Mouse (Mus musculus) lung, adult 2 months (tissue): Measurements from ENCODE around the gene Lrrtm3. TPM values are rescaled to one million over a fixed set of nuclear protein-coding genes. Genes with fewer than 3 reads are reported as not detected.

Experiments used
- DNase-seq: peaks from one replicate; pipeline ENCODE4 v3.0.0; 2022
- H3K4me1 ChIP-seq: fragments of 200-500 bp; 2 replicates; pipeline ENCODE4 v1.6.1; 2011; ENCODE audit warnings: low read length; ENCODE audit not compliant: control insufficient read depth, insufficient read depth
- H3K4me3 ChIP-seq: fragments of 200-500 bp; replicated peaks from 2 replicates; pipeline ENCODE3; 2011; ENCODE audit warnings: low read depth, mild to moderate bottlenecking, control low read depth, low read length; ENCODE audit errors: extremely low read depth
- CTCF ChIP-seq: fragments of 200-500 bp; IDR thresholded peaks from 2 replicates; pipeline ENCODE4 v1.5.1; 2011; ENCODE audit warnings: mild to moderate bottlenecking, low read length, control low read depth; ENCODE audit not compliant: insufficient read depth
- POLR2A ChIP-seq: fragments of 200-500 bp; IDR thresholded peaks from 2 replicates; pipeline ENCODE4 v1.6.1; 2011; ENCODE audit warnings: low read depth, mild to moderate bottlenecking, control low read depth, low read length, borderline replicate concordance; ENCODE audit errors: extremely low read depth
- WGBS: fragments of 180-500 bp; shearing (Covaris S2); methylation state at CpG from one replicate; pipeline ENCODE4 v1.1.7; 2018; 5-methylcytosine and 5-hydroxymethylcytosine counted together
- polyA plus RNA-seq: library from polyadenylated mRNA; depleted of rRNA; stranded (reverse); fragments of >200 nt; gene quantifications from 2 replicates; pipeline ENCODE4 v1.2.3, GENCODE M21; 2012

Gene Lrrtm3
- polyA plus RNA-seq, 1 experiment, result 0.24 TPM

- no peak for DNase-seq
- H3K4me3 ChIP-seq, result no peak overlapping the region
- WGBS, result 72% methylated on average over 6 of the region's 6 CpGs
- H3K4me1 ChIP-seq, result no peaks in the 10 kb centered on the region
- no peak for TF ChIP-seq CTCF
- TF ChIP-seq POLR2A, result no peak
Measured at GRCm38 (mm10) chr10:64001531-64001930, 88.5 kb downstream of the Lrrtm3 start.

GRCm38 (mm10) chr10:63994251-63994650 lies 95.8 kb downstream of the Lrrtm3 start:
- no peak for DNase-seq
- H3K4me1 ChIP-seq, result no peaks in the 10 kb centered on the region
- no peak for TF ChIP-seq CTCF
- TF ChIP-seq POLR2A, result no peak
- no peak overlapping the region for H3K4me3 ChIP-seq
- 73% methylated on average over 5 of the region's 5 CpGs for WGBS

- no peak overlapping the region for H3K4me3 ChIP-seq
- DNase-seq, result no peak
- no peaks in the 10 kb centered on the region for H3K4me1 ChIP-seq
- 61% methylated on average over 4 of the region's 4 CpGs for WGBS
- TF ChIP-seq POLR2A, result no peak
- TF ChIP-seq CTCF, result no peak
Measured at GRCm38 (mm10) chr10:63985576-63985975, 104.5 kb downstream of the Lrrtm3 start.

GRCm38 (mm10) chr10:63979410-63979809 lies 110.7 kb downstream of the Lrrtm3 start:
- no peaks in the 10 kb centered on the region; the same call in 1 of the 2 replicates for H3K4me1 ChIP-seq
- TF ChIP-seq CTCF (no peak), POLR2A (no peak)
- 59% methylated on average over 2 of the region's 2 CpGs for WGBS
- H3K4me3 ChIP-seq, result no peak overlapping the region
- DNase-seq, result no peak

- TF ChIP-seq POLR2A, result no peak
- no peak for TF ChIP-seq CTCF
- Histone ChIP-seq H3K4me3 (no peak overlapping the region), H3K4me1 (no peaks in the 10 kb centered on the region; the same call in 1 of the 2 replicates)
- no peak for DNase-seq
- 71% methylated on average over 5 of the region's 5 CpGs for WGBS
Measured at GRCm38 (mm10) chr10:63978969-63979368, 111.1 kb downstream of the Lrrtm3 start.

- WGBS, result 40% methylated on average over 3 of the region's 3 CpGs
- TF ChIP-seq CTCF, result no peak
- TF ChIP-seq POLR2A, result no peak
- DNase-seq, result no peak
- Histone ChIP-seq H3K4me1 (no peaks in the 10 kb centered on the region; the same call in 1 of the 2 replicates), H3K4me3 (no peak overlapping the region)
Measured at GRCm38 (mm10) chr10:63978535-63978934, 111.5 kb downstream of the Lrrtm3 start.

- 33% methylated on average over 11 of the region's 11 CpGs for WGBS
- no peak overlapping the region for H3K4me3 ChIP-seq
- no peak for TF ChIP-seq CTCF
- no peak for TF ChIP-seq POLR2A
- no peak for DNase-seq
- H3K4me1 ChIP-seq, result no peaks in the 10 kb centered on the region; the same call in 1 of the 2 replicates
Measured at GRCm38 (mm10) chr10:63978101-63978500, 112.0 kb downstream of the Lrrtm3 start.

GRCm38 (mm10) chr10:63972300-63972699 lies 117.8 kb downstream of the Lrrtm3 start:
- H3K4me3 ChIP-seq, result no peak overlapping the region
- no peaks in the 10 kb centered on the region for H3K4me1 ChIP-seq
- no peak for DNase-seq
- TF ChIP-seq CTCF, result no peak
- no peak for TF ChIP-seq POLR2A
- WGBS, result 74% methylated on average over 2 of the region's 2 CpGs

GRCm38 (mm10) chr10:63954308-63954930 lies 135.7 kb downstream of the Lrrtm3 start:
- DNase-seq, result no peak

GRCm38 (mm10) chr10:63951481-63951880 lies 138.6 kb downstream of the Lrrtm3 start:
- 68% methylated on average over 1 of the region's 1 CpGs for WGBS
- DNase-seq, result no peak
- TF ChIP-seq POLR2A, result no peak
- TF ChIP-seq CTCF, result no peak

More at GRCm38 (mm10) chr10:63954308-63954930, 135.7 kb downstream of the Lrrtm3 start:
- TF ChIP-seq POLR2A, result no peak
- TF ChIP-seq CTCF, result no peak
- 19% methylated on average over 6 of the region's 7 CpGs for WGBS
- Histone ChIP-seq H3K4me3 (no peak overlapping the region), H3K4me1 (no peaks in the 10 kb centered on the region)

More at GRCm38 (mm10) chr10:63951481-63951880, 138.6 kb downstream of the Lrrtm3 start:
- Histone ChIP-seq H3K4me1 (no peaks in the 10 kb centered on the region), H3K4me3 (no peak overlapping the region)
